Mouse (Mus musculus): ENCODE measurements at regions not wholly inside any gene's neighbourhood (a gene's known extent, or its start where the extent isn't known, plus 50 kb on each side); places are given as distances from the start of the nearest gene placed in this dataset.
A peak's percentile ranks its signal among the peaks of the same experiment; 100 is the strongest.

DNA sequence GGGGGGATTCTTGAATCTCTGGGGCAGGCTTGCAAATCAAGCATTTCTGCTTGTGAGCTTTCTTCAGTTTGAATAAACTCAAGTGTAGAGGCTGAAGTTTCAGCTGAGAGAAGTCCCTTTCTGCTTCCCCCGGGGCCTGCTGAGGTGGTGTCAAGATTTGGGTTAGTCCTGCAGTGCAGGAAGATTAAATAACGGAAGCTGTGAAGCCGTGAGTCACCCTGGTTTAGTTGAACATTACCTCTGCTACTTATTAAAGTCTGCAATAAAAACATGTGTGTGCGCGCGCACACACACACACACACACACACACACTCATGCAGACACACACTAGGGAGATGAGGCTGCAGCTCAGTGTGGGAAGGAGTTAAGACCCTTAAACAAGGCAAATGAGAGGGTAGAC is 556.7 kb downstream of the Rnf144a start:
- intact Hi-C loops (cut with DNase I) = no loop called here
- DNase-seq (ENCODE audit: low spot score in 2 of 2) = no peak

DNA sequence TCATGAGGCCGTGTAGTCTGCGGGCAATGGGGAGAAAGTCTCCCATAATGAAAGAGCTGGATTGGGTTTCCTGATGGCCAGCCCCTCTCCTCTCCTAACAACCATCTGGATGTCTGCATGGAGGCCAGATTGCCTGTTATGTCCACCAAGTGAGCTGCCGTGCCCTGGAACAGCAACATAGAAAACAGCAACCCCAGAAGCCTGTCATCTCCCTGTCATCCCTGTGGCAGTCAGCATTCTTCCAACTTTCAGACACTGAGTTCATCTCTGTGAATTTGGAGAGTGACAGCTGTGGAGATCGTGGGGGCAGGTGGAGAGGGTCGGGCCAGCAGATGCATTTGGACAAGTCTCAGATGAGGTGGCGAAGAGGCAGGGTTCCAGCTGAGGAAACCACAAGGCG is 585.0 kb downstream of the Rnf144a start:
- DNase-seq (ENCODE audit: low spot score in 2 of 2) = no peak
- intact Hi-C loops (cut with DNase I) = no loop called here

DNA sequence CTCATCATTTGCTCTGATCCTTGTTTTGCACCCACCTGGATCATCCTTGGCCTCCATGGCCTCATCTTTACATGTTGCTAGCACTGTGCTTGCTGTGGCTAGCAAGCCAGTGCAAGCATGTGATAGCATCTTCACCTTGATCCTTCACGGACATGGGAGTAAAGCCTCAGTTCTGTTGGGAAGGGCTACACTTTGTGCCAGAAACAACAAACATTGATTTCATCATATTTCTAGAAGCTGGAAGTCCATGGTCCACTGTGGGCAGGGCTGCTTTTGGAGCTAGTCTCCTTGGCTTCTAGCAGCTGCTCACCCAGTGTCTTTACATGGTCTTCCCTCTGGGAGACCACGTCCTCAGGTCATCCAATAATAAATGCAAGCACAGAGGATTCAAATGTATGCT is 587.1 kb downstream of the Rnf144a start:
- intact Hi-C loops (cut with DNase I) = no loop called here
- DNase-seq (ENCODE audit: low spot score in 2 of 2) = no peak

DNA sequence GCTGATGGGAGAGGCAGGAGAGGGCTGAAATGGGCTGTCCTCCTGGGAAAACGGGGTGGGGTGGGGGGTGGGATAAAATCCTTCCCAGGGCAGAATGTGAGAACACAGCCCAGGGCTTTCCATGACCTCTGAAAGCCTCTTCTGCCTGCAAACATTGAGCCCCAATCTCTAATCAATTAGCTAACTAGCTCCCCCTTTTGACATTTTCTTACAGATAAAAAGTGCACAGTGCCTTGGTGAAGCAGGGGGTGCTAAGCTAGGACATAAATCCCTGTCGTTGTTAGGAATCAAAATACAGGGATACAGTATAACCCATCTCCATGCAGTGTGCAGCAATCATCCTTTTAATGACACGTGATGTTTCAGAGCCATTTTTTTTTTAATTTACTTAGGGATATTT is 588.1 kb downstream of the Rnf144a start:
- intact Hi-C loops (cut with DNase I) = no loop called here
- DNase-seq (ENCODE audit: low spot score in 2 of 2) = no peak

DNA sequence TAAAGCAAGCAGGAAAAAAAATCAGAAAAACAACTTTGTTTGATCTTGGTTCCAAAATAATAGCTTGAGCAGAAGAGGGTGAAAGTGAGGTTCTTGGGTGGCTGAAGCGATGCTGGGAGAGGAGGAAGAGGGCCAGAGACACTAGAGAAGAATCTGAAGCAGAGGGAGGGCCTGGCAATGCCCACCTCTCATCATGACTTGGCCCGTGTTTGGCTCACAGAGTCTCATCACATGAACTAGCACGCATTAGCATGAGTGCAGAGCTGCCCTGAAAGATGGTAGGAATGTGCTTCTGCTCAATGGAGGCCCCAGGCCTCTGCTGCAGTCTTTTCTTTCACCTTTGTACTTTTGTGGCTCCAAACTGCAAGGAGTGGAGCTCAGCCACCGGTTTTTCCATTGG is 588.6 kb downstream of the Rnf144a start:
- no peak for DNase-seq (ENCODE audit: low spot score in 2 of 2)
- intact Hi-C loops (cut with DNase I) = no loop called here

DNA sequence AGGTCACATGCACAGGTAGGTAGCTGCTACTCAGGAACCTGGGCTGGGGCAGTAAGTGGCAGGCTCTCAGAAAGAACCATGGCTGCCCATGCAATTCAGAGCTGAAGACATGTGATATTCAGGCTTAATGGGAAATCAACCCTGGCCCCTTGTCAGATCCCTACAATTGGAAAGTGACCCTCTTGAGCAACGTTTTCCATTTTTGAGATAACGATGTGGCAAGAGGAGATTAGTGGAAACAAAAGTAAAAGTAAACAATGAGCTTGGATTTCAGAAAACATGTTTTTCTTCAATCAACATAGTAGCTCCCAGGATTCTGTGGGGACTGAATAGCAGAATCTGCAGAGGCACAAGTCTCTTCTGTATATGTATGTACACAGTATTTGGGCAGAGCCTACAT is 598.8 kb downstream of the Rnf144a start:
- intact Hi-C loops (cut with DNase I) = no loop called here
- DNase-seq (ENCODE audit: low spot score in 2 of 2) = no peak

DNA sequence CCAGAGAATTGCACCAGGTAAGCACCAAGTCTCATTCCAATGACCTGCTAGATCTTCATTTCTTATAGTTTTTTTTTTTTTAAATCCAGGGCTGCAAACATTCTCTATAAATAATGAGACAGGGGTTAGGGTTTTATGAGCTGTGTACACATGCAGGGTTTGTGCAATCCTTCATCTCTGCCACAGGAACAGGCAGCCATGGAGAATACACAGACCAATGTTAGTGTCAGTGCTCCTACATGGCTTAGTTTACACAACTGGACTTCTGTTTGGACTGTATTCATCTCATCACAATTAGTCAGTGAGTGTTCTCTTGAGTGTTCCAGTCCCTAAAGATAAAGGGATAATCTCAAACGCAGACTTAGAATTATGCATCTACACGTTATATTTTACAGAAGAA is 620.0 kb downstream of the Rnf144a start:
- intact Hi-C loops (cut with DNase I) = no loop called here
- no peak for DNase-seq (ENCODE audit: low spot score in 2 of 2)

DNA sequence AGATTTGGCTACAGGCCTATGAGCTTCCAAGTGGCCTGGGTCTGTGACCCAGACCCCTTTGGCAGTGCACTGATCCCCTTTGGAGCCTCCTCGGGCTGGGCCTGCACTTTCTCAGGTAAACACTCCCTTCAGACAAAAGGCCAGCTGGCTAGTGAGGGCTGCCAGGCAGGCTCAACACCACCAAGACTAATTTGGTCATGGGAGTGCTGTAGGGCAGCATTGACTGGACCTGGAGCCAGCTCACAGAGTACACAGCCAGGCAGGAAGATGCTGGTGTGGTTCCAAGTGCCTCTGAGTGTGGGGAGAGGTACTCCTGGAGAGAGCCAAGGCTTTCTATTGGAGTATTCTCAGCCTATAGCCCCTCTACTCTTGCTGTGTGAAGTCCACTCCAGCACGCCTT is 620.5 kb downstream of the Rnf144a start:
- DNase-seq (ENCODE audit: low spot score in 2 of 2) = no peak
- intact Hi-C loops (cut with DNase I) = no loop called here

DNA sequence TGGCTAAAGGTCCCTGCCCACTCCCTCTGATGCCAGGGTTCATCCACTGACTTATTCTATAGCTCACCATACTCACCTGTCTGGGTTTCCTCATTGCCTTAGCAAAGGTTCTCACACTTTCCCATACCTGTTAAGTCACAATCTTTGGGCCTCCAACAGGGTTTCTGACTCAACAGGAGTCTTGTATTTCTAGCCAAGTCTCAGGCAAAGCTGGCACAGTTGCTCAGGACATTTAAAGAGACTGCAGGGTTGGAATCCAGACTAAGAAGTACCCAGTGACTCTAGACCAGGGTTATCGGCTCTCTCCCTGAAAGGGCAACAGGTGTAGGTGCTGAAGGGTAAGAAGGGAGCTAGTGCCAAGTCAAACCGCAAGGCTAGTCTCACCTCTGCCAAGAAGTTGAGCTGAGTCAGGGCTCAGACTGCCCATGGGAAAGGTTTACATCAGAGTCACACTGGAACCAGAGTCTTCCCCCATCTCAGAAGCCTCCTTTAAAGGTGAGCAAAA is 622.4 kb downstream of the Rnf144a start:
- intact Hi-C loops (cut with DNase I) = no loop called here
- no peak for DNase-seq (ENCODE audit: low spot score in 2 of 2)

DNA sequence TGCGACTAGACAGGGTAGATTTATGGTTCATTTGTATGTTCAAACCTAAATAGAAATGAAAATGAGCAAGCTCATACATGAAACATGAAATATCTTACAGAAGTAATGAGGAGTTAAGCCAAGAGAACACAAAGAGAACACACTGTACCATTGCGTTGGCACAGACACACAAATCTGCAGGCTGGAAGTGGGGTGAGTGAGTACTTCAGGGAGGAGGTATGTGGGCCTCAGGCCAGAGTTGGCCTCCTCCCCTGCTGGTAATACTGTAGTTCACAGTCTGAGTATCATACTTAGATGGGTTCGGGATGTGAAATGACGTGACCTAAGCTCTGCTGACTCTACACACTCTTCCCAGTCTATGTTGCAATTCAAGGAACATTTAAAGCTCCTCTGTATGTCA is 624.1 kb downstream of the Rnf144a start:
- intact Hi-C loops (cut with DNase I) = no loop called here
- DNase-seq (ENCODE audit: low spot score in 2 of 2) = peak in 1 of 2 experiments; percentile 14

DNA sequence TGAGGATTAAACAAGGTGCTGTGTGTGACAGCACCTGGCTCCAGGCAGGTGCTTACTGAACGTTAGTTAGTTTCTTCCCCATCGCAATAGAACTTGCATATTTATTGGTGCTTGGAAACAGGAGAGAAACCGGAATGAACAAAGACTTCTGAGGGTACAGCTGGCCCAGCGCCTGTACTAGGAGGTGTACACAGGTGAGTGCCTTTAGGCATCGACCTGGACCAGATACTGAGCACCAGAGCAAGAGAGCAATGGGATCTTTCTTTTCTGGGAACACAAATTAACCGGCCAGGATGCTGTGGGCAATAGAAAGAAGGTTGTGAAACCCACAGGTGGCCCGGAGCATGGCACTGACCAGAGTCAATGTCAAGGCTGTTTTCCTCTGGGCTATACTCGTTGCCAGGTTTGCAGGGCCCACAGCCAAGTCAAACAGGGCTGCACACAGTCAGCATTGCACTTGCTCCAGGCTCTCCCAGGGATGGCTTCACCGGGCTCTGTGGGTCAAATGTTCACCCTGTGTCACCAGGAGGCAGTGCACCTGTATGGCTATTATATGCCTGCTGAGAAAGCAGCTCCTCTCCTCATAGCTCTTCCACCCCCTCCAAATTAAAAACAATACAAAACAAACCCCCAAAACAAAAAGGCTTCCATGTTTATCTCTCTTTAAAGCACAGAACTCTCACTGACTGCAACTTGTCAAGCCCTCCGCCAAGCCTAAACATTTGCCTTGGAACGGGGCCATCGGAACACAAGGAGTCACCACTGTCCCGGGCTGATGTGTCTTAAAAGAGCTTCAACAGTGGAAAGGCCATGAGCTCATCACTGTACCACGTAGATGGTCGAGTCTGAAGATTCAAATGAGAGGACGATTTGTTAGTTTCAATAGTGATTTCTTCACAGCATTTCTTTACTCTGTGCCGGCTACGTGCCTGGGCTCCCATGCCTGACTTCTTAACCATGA is 629.1 kb downstream of the Rnf144a start:
- intact Hi-C loops (cut with DNase I) = no loop called here
- DNase-seq (ENCODE audit: low spot score in 2 of 2) = no peak

DNA sequence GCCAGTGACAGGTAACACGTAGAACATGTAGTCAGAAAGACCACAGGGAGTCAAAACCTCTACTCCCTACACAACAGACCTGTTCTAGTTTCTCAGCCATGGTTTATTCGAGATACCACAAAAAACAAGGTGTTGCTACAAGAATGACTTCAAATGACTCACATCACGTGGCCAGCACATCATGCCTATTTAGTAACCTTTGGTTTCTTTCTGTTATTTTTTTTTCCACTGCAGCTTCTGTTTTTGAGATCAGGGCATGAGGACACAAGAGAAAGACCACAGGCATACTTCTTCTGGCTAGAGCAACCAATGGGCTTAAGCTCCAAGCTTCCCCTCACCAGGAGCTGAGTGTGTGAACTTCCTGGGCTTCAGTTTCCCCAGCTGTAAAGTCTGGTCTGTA is 630.7 kb downstream of the Rnf144a start:
- intact Hi-C loops (cut with DNase I) = no loop called here
- DNase-seq (ENCODE audit: low spot score in 2 of 2) = no peak

DNA sequence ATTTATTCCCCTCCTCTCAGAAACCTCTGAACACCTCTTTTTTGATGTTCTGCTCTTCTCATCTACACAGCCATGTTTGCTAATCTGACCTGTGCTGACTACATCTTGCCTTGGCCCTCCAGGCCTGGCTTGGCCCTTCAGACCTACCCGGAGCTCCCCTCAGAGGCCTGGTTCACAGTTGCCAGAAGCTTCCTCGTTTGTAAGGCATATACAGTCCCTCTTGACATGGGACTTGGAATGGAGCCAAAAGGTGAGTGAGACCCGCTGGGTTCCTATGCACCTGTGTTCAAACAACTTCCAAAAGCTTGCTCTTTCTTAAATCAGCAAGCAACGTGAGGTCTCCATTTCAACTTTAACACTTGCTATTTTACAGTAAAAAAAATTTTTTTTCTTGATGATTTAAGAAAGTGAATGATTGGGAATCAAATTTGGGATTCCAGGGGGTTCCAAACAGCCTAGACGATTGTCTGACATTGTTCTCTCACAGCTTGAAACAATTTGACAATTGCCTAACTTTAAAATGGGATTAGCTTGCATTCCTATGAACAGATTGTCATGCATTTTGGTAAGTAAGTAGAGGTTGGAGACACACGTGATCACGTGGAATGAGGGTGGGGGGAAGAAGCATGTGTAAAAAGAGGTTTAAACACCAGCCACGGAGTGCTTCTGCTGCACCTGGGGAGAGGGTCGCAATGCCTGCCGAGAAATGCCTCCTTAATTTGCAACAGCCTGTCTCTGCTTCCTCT is 631.9 kb downstream of the Rnf144a start:
- intact Hi-C loops (cut with DNase I) = no loop called here
- no peak for DNase-seq (ENCODE audit: low spot score in 2 of 2)

DNA sequence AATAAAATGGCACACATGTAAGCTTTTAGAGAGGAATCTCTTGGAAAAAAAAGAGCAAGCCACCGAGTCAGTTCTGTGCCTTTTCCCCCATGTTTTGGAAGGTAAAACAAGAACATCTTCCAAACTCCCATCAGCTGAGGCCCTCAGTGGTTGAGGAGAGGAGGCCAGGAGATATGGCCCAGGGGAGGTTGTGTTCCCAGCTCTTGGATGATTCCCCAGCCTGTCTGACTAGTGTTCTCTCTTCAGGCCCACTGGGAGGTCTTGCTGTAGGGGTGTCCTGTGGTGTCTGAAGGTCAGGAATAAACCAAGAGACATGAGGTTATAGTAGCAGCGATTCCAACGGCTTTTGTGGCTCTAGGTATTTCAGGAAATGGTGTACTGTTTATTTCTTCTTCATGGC is 643.2 kb downstream of the Rnf144a start:
- no peak for DNase-seq (ENCODE audit: low spot score in 2 of 2)
- intact Hi-C loops (cut with DNase I) = no loop called here

DNA sequence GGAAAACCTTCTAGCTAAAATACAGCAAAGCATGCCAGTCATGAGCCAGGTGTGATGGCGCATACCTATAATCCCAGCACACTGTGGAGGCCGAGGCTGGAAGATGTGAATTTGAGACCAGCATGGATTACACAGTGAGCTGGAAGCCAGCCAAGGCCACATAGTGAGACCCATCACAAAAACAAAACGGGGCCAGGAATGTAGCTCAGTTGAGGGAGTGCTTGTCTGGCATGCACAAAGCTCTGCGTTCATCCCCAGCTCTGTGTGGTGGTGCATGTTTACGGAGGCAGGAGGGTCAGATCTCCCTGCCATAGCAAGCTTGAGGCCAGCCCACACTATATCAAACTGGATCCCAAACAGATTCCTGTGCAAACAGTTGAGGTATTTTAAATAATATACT is 646.4 kb downstream of the Rnf144a start:
- DNase-seq (ENCODE audit: low spot score in 2 of 2) = no peak
- intact Hi-C loops (cut with DNase I) = no loop called here

DNA sequence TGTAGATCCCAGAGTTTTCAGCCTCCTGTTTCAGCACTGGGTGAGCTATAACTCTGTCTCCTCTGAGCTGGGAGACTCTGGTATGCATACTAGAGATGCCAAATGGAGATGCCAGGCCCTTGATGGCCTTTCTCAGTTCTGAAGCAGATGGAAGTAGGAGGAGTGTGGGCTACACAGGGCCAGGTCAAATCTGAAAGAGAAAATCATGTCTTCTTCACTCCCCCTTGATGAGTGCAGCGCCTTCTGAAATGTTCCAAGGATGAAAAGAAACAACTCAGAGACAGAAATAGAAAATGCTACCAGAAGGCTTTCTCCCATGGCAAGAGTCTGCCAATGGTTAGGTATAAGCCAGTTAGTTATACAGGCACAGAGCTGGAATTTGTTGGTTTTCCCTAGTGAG is 652.0 kb downstream of the Rnf144a start:
- intact Hi-C loops (cut with DNase I) = no loop called here
- DNase-seq (ENCODE audit: low spot score in 2 of 2) = peak; percentile 24 to 62

DNA sequence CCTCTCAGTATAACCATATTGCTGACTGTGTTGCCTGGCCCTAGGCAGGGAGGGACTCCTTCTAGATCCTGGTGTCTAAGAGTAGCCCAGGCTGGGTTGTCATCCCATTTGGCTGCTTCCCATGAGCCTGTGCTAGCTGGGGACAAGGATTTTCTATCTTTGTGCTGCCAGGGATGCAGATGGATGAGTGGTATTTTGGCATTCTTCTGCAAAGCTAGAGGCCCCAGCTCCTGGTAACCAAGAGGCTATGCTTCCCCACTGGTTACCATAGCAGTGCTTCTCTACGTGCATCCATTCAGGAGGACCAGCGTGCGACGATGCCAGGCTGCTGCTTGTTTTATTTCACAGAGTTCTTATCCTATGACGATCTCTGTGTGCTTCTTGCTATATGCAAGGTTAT is 658.0 kb downstream of the Rnf144a start:
- intact Hi-C loops (cut with DNase I) = no loop called here
- peak; percentile 6 to 52 for DNase-seq (ENCODE audit: low spot score in 2 of 2)

DNA sequence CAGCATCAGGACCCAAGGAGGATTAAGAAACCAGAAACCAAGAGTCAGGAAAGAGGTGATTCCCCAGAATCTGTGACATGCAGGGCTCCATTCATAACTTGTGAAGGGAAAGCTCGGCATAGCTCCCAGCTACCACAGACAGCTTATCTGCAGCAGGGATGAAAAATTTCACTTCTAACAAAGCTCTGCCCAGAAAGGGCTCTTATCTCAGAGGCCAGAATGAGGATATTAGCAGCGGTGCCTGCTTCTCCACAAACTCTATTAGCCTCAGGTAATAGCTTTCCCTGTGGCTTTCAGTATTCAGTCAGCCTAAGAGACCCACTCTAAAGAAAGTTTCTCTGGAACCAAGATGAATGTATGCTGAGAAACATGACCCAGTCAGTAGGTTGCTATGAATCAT is 636.9 kb upstream of the Id2 start:
- intact Hi-C loops (cut with DNase I) = no loop called here

DNA sequence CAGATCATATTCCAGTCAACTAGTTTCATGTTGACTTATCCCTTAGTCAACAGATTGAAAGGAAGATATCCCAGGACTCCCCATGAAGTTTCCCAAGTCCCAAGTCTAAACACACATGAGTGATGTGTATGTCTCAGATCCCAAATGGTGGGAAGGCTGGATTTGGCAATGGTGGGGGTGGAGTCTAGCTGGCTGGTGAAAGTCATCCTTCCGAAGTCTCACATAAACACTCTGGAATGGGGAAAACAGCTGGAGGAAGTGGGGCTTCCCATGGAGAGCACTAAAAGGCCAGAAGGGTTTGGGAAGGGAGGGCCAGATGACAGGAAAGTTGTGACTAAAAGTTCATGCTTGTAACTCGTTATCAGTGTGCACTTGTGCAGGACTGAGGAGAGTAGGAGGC is 628.8 kb upstream of the Id2 start:
- DNase-seq (ENCODE audit: low spot score in 2 of 2) = no peak
- intact Hi-C loops (cut with DNase I) = no loop called here

More for the DNA sequence above, 636.9 kb upstream of the Id2 start:
- DNase-seq (ENCODE audit: low spot score in 2 of 2) = no peak

DNA sequence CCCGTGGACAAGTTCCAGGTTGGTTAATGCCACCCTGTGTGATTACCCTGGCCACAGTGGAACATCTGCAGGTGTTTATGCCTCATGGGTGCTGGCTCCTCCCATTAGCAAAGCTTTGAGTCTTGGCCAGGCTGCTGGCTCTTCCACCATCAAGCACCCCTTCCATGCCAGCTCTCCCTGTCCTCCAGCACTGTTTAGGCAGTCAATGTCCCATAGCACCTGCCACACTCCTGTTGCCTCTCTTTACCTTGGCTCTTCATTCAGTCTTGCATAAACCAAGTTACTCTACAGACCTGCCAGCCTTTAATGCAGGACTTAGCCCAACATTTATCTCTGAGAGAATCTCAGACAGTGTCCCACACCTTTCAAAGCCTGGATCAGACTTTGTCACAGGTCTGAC is 614.2 kb upstream of the Id2 start:
- no peak for DNase-seq (ENCODE audit: low spot score in 2 of 2)
- intact Hi-C loops (cut with DNase I) = no loop called here

DNA sequence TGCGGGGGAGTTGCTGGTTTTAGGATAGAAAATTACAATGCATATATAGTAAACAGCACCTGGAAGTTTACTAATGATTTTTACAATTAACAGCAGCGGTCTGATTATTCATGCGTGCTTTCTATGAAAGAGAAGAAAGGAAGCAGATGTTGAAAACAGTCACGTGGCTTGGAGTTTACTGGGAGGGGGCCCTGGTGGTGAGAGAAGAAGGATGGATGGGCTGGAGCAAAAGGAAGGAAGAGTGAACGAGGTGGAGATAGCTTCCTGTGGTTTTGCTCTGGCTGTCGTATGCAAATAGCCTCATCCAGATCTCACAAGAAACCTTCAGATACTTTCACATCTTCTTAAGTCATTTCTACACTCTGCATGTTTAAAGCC is 606.1 kb upstream of the Id2 start:
- DNase-seq (ENCODE audit: low spot score in 2 of 2) = no peak
- intact Hi-C loops (cut with DNase I) = no loop called here
